Mouse (Mus musculus): Measurements from ENCODE around the gene Arhgap10. TPM values are rescaled to one million over a fixed set of nuclear protein-coding genes. Genes with fewer than 3 reads are reported as not detected.

The Arhgap10 gene
- polyA plus RNA-seq, 1 experiment from 2014 or later = 33.4 TPM

DNA sequence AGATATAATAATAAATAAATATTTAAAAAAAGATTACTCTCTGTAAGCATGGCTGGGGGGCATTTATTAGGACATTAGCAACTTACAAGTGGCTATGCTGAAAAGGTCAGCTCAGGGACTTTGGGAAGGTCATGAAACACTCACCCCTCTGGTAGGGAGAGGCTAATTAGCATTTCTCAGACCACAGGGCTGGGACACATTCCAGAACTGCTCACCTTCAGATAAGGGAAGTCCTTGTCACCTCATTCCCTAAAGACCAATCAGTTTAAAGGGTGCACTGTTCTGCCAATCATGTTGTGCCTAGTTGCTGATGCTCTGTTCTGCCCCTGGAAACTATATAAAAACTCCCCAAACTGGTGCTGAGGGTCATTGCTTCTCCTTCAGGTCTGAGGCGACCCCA, 20.5 kb upstream of the Arhgap10 start:
- 93% methylated on average over 1 of the region's 1 CpGs for WGBS
- no peaks in the 10 kb centered on the region for H3K4me1 ChIP-seq (ENCODE audit: control insufficient read depth, insufficient read depth, low read length)
- no peaks in the 10 kb centered on the region for H3K36me3 ChIP-seq (ENCODE audit: control insufficient read depth, insufficient read depth, low read length)
- no peaks in the 10 kb centered on the region for H3K9me3 ChIP-seq (replicated peaks; ENCODE audit: control insufficient read depth, low read length)
- H3K27me3 ChIP-seq (ENCODE audit: control insufficient read depth, insufficient read depth, low read length) = no peaks in the 10 kb centered on the region
- H3K9ac ChIP-seq (ENCODE audit: low read length) = no peak overlapping the region
- no peak overlapping the region for H3K4me2 ChIP-seq (ENCODE audit: low read depth, low read length)
- no peak for ATAC-seq (ENCODE audit: insufficient read depth, low FRiP score)
- H3K27ac ChIP-seq (ENCODE audit: low read length) = no peak overlapping the region
- H3K4me3 ChIP-seq (replicated peaks; ENCODE audit: low read length) = no peak overlapping the region

DNA sequence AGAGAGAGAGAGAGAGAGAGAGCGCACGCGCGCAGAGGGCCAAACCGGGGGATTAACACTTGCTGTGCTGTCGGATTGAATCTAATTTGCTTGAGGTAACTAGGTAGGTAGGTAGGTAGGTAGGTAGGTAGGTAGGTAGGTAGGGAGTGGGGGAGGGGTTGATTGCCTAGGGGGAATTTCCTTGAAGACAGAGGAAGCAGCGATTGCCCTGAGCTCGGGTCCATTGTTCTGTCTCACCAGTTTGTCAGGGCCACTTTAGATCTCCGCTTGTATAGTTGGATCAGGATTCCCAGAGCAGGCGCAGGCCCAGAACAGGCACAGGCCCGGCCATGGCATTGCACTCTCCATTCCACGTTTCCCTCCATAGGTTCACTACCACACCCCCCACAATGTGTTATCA, 19.1 kb upstream of the Arhgap10 start:
- Histone ChIP-seq H3K27me3 (ENCODE audit: control insufficient read depth, insufficient read depth, low read length) (no peaks in the 10 kb centered on the region), H3K4me3 (replicated peaks; ENCODE audit: low read length) (no peak overlapping the region), H3K9ac (ENCODE audit: low read length) (no peak overlapping the region), H3K9me3 (replicated peaks; ENCODE audit: control insufficient read depth, low read length) (no peaks in the 10 kb centered on the region), H3K4me2 (ENCODE audit: low read depth, low read length) (no peak overlapping the region), H3K27ac (ENCODE audit: low read length) (no peak overlapping the region), H3K36me3 (ENCODE audit: control insufficient read depth, insufficient read depth, low read length) (no peaks in the 10 kb centered on the region), H3K4me1 (ENCODE audit: control insufficient read depth, insufficient read depth, low read length) (no peaks in the 10 kb centered on the region)
- WGBS = 78% methylated on average over 12 of the region's 12 CpGs
- ATAC-seq (ENCODE audit: insufficient read depth, low FRiP score) = no peak

DNA sequence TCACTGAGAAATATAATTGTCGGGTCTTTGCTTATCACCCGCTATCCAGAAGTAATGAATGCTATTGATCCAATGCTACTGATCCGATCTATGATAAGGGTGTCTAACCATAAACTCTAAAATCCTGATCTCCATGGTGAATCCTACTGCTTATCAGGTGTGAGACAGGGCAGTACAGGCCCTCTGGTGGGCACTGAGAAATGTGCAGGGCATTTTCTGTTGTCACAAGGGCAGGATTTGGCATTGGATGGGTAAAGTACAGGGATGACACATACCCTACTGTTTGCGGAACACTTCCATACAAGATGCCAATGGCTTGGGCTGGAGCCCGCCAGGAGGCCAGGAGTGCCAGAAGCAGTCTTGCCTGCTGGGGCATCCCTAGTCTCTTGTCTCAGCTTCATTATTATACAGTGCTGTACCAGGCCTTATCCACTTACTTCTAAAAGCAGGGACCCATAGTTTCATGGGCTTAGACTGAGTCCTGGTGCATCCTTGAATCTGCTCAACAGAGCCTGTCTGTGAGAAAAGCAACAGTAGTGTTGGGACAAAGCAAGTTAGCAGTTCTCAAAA, 17.4 kb upstream of the Arhgap10 start:
- Histone ChIP-seq H3K4me1 (ENCODE audit: control insufficient read depth, insufficient read depth, low read length) (no peaks in the 10 kb centered on the region), H3K4me2 (ENCODE audit: low read depth, low read length) (no peak overlapping the region), H3K4me3 (replicated peaks; ENCODE audit: low read length) (no peak overlapping the region), H3K36me3 (ENCODE audit: control insufficient read depth, insufficient read depth, low read length) (no peaks in the 10 kb centered on the region), H3K9ac (ENCODE audit: low read length) (no peak overlapping the region), H3K27me3 (ENCODE audit: control insufficient read depth, insufficient read depth, low read length) (no peaks in the 10 kb centered on the region), H3K27ac (ENCODE audit: low read length) (no peak overlapping the region), H3K9me3 (replicated peaks; ENCODE audit: control insufficient read depth, low read length) (no peaks in the 10 kb centered on the region)
- WGBS = 77% methylated on average over 5 of the region's 5 CpGs
- ATAC-seq (ENCODE audit: insufficient read depth, low FRiP score) = peak; percentile 40; the same call in 1 of the 2 replicates

DNA sequence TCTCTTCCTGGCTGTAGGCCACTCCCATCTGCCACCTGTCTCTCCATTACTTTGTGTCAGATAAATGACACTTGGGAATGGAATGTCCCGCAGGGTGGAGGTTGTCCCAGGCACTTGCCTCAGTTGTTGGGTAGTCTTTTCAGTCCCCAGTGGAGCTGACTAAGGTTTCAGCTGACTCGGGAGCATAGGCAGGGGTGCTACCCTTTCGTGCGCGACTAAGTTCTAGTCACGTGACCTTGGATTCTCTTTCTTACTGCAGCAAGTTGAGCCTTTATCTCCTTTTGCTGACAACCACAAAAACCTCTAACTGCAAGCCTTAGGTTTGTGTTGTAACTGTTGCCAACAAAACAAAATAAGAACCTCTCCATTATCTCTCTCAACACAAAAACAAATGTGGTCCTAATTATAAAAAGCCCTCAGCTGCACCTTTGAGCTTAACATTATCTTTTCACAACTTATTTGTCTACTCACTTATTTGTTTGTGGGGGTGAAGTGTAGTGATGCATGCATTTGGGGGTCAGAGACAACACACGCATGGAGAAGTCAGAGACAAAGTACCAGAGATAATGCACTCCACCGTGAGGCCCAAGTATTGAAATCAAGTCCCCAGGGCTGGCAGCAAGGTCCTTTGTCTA, 16.7 kb upstream of the Arhgap10 start:
- H3K27me3 ChIP-seq (ENCODE audit: control insufficient read depth, insufficient read depth, low read length) = no peaks in the 10 kb centered on the region
- 0 out of 2 replicates have a peak, but pooled peaks have one; percentile 17 for ATAC-seq (ENCODE audit: insufficient read depth, low FRiP score)
- no peaks in the 10 kb centered on the region for H3K9me3 ChIP-seq (replicated peaks; ENCODE audit: control insufficient read depth, low read length)
- H3K36me3 ChIP-seq (ENCODE audit: control insufficient read depth, insufficient read depth, low read length) = no peaks in the 10 kb centered on the region
- H3K27ac ChIP-seq (ENCODE audit: low read length) = no peak overlapping the region
- H3K9ac ChIP-seq (ENCODE audit: low read length) = no peak overlapping the region
- 63% methylated on average over 8 of the region's 8 CpGs for WGBS
- no peak overlapping the region for H3K4me2 ChIP-seq (ENCODE audit: low read depth, low read length)
- H3K4me1 ChIP-seq (ENCODE audit: control insufficient read depth, insufficient read depth, low read length) = no peaks in the 10 kb centered on the region
- H3K4me3 ChIP-seq (replicated peaks; ENCODE audit: low read length) = no peak overlapping the region

DNA sequence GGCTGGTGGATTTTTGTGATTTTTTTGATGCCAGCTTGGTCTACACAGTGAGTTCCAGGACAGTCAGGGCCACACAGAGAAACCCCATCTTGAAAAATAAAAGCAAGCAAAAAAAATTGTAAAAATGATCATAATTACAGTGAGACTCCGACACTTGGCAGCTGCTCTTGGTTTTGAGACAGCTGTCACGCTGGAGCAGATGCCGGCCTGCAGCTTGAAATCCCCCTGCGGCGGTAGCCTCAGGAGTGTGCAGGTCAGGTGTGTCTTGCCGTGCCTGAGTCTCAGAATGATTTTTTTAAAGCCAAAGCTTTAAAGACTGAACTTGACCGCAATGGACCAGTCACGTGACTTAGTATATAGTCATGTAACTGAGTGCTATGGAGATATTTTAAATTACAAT, 8.4 kb upstream of the Arhgap10 start:
- no peaks in the 10 kb centered on the region for H3K9me3 ChIP-seq (replicated peaks; ENCODE audit: control insufficient read depth, low read length)
- no peak overlapping the region for H3K27ac ChIP-seq (ENCODE audit: low read length)
- H3K9ac ChIP-seq (ENCODE audit: low read length) = no peak overlapping the region
- peaks cover 9% of the 10 kb centered on the region for H3K4me1 ChIP-seq (ENCODE audit: control insufficient read depth, insufficient read depth, low read length)
- no peak overlapping the region for H3K4me3 ChIP-seq (replicated peaks; ENCODE audit: low read length)
- ATAC-seq (ENCODE audit: insufficient read depth, low FRiP score) = no peak
- no peaks in the 10 kb centered on the region for H3K36me3 ChIP-seq (ENCODE audit: control insufficient read depth, insufficient read depth, low read length)
- H3K27me3 ChIP-seq (ENCODE audit: control insufficient read depth, insufficient read depth, low read length) = no peaks in the 10 kb centered on the region
- 77% methylated on average over 8 of the region's 8 CpGs for WGBS
- H3K4me2 ChIP-seq (ENCODE audit: low read depth, low read length) = no peak overlapping the region

DNA sequence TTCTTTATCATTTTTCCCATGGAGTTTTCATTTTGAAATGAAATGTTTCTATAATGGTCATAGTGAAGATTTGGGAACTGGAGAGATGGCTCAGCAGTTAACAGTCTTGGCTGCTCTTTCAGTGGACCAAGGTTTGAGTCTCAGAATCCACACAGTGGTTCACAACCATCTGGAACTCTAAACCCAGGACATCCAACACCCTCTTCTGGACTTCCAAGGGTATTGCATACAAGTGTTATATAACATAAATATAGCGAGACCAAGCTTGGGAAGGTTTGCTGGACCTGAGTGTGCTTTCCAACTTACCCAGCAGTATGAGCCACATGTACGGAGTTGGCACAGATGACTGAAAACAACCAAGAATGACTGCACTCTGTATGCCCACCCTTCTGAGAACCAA, 7.2 kb upstream of the Arhgap10 start:
- no peak overlapping the region for H3K27ac ChIP-seq (ENCODE audit: low read length)
- H3K4me1 ChIP-seq (ENCODE audit: control insufficient read depth, insufficient read depth, low read length) = peaks cover 9% of the 10 kb centered on the region
- no peaks in the 10 kb centered on the region for H3K9me3 ChIP-seq (replicated peaks; ENCODE audit: control insufficient read depth, low read length)
- no peak for ATAC-seq (ENCODE audit: insufficient read depth, low FRiP score)
- no peak overlapping the region for H3K9ac ChIP-seq (ENCODE audit: low read length)
- no peaks in the 10 kb centered on the region for H3K27me3 ChIP-seq (ENCODE audit: control insufficient read depth, insufficient read depth, low read length)
- no peak overlapping the region for H3K4me3 ChIP-seq (replicated peaks; ENCODE audit: low read length)
- no peak overlapping the region for H3K4me2 ChIP-seq (ENCODE audit: low read depth, low read length)
- H3K36me3 ChIP-seq (ENCODE audit: control insufficient read depth, insufficient read depth, low read length) = no peaks in the 10 kb centered on the region
- WGBS = 92% methylated on average over 2 of the region's 2 CpGs

DNA sequence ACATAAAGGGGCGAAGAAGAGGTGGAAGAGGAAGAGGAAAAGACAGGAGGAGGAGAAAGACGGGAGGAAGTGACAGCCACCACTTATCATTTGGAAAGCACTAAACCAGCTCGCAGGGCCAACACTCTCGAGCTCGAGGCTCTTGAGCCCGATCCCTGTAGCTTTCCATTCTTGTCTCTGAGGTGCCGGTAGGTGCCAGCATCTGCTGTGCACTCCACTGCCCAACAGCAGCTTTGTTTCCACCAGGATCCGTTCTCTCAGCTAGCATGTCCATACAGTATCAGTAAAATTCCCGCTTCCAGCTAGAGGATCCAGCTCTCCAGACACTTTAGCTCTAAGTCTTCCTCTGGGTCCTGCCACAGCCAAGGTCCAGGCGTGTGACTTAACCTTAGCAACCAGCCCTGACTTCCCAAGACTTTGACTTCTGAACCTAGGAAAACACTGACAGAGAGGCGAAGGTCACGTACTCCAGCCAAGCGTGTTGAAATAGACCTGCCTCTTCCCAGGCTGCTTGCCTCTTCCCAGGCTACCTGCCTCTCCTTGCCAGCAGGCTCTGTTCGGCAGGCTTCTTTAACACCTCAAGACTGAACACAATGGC, 6.4 kb upstream of the Arhgap10 start:
- H3K9me3 ChIP-seq (replicated peaks; ENCODE audit: control insufficient read depth, low read length) = no peaks in the 10 kb centered on the region
- ATAC-seq (ENCODE audit: insufficient read depth, low FRiP score) = peak; percentile 42; the same call in 1 of the 2 replicates
- no peaks in the 10 kb centered on the region for H3K27me3 ChIP-seq (ENCODE audit: control insufficient read depth, insufficient read depth, low read length)
- H3K9ac ChIP-seq (ENCODE audit: low read length) = no peak overlapping the region
- H3K4me3 ChIP-seq (replicated peaks; ENCODE audit: low read length) = no peak overlapping the region
- peak overlapping the region; percentile 17 for H3K4me2 ChIP-seq (ENCODE audit: low read depth, low read length)
- H3K4me1 ChIP-seq (ENCODE audit: control insufficient read depth, insufficient read depth, low read length) = peaks cover 11% of the 10 kb centered on the region
- no peaks in the 10 kb centered on the region for H3K36me3 ChIP-seq (ENCODE audit: control insufficient read depth, insufficient read depth, low read length)
- H3K27ac ChIP-seq (ENCODE audit: low read length) = peak overlapping the region; percentile 29
- WGBS = 63% methylated on average over 14 of the region's 14 CpGs

DNA sequence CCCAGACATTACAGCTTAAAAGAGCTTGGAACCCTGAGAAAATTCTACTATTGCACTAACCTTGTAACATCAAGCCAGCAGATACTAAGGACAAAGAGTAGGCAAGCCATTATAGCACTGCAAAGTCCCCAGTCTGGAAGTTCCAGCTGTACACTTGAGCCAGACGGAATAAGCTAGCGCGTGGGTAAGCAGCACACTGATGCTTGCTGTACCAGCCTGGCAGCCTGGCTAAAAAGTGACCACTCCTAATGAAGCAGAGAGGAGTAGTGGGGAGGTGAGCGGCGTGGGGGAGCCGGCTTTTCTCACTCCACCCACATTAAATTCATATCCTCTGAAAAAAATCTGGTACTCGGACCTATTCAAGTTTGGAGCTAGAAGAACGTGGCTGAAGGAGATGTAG, 5.2 kb upstream of the Arhgap10 start:
- H3K27ac ChIP-seq (ENCODE audit: low read length) = no peak overlapping the region
- H3K9ac ChIP-seq (ENCODE audit: low read length) = no peak overlapping the region
- H3K4me3 ChIP-seq (replicated peaks; ENCODE audit: low read length) = no peak overlapping the region
- H3K36me3 ChIP-seq (ENCODE audit: control insufficient read depth, insufficient read depth, low read length) = no peaks in the 10 kb centered on the region
- ATAC-seq (ENCODE audit: insufficient read depth, low FRiP score) = no peak
- WGBS = 76% methylated on average over 8 of the region's 8 CpGs
- no peaks in the 10 kb centered on the region for H3K27me3 ChIP-seq (ENCODE audit: control insufficient read depth, insufficient read depth, low read length)
- peaks cover 19% of the 10 kb centered on the region for H3K4me1 ChIP-seq (ENCODE audit: control insufficient read depth, insufficient read depth, low read length)
- no peaks in the 10 kb centered on the region for H3K9me3 ChIP-seq (replicated peaks; ENCODE audit: control insufficient read depth, low read length)
- no peak overlapping the region for H3K4me2 ChIP-seq (ENCODE audit: low read depth, low read length)

DNA sequence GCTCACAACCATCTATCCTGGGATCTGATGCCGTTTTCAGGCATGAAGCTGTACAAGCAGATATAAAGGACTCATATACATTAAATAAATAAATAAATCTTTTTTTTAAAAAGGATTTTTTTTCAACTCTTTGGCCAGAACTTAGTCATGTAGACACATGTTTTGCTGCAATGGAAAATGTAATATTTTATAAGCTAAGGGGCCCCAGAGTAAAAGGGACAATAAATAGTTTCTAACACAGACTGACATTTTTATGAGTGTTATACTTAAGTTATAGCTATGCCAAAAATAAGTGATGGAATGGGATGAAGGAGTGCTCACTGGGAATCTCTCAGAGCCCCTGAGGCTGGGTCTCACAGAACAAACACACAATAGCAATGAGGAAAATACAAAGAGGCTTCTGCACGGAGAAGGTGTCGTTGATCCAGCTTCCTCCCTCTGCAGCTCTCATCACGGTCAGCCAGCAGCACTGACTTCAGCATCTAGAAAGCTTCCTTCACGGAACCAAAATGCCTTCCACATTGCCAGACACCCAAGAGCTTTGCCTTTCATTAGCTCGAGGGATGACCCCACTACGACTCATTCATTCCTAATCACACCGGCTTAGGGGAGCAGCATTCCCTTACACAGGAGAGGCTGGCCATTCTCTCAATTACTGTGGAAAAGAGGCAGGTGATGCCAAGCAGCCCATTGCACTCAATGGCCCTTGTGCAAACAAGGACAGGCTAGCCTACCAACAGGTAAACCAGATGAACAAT, 3.5 kb upstream of the Arhgap10 start:
- no peaks in the 10 kb centered on the region for H3K9me3 ChIP-seq (replicated peaks; ENCODE audit: control insufficient read depth, low read length)
- ATAC-seq (ENCODE audit: insufficient read depth, low FRiP score) = no peak
- no peaks in the 10 kb centered on the region for H3K27me3 ChIP-seq (ENCODE audit: control insufficient read depth, insufficient read depth, low read length)
- H3K36me3 ChIP-seq (ENCODE audit: control insufficient read depth, insufficient read depth, low read length) = no peaks in the 10 kb centered on the region
- no peak overlapping the region for H3K9ac ChIP-seq (ENCODE audit: low read length)
- WGBS = 70% methylated on average over 8 of the region's 8 CpGs
- H3K4me3 ChIP-seq (replicated peaks; ENCODE audit: low read length) = no peak overlapping the region
- H3K27ac ChIP-seq (ENCODE audit: low read length) = no peak overlapping the region
- no peak overlapping the region for H3K4me2 ChIP-seq (ENCODE audit: low read depth, low read length)
- peaks cover 21% of the 10 kb centered on the region for H3K4me1 ChIP-seq (ENCODE audit: control insufficient read depth, insufficient read depth, low read length)

Measured in stomach, embryonic 16.5 days (tissue).